Mouse (Mus musculus) midbrain, postnatal 0 days (tissue): Measurements from ENCODE around the gene Ttc23. TPM values are rescaled to one million over a fixed set of nuclear protein-coding genes. Genes with fewer than 3 reads are reported as not detected.

Experiments used
- ATAC-seq: fragments of 200-750 bp; cut with Nextera tagmentation; 2 replicates; pipeline ENCODE4 v1.8.0; 2017; ENCODE audit warnings: moderate number of reproducible peaks, mild to moderate bottlenecking, moderate TSS enrichment, moderate library complexity; ENCODE audit not compliant: low FRiP score
- DNase-seq: peaks from one replicate; pipeline ENCODE4 v3.0.0-alpha.2; 2015; ENCODE audit warnings: low spot score
- H3K27ac ChIP-seq: fragments of 300-500 bp; sonication (generic); 2 replicates; pipeline ENCODE4 v1.5.1; 2014; ENCODE audit warnings: low read depth, mild to moderate bottlenecking, low read length, mixed read lengths
- H3K27me3 ChIP-seq: fragments of 300-500 bp; sonication (generic); 2 replicates; pipeline ENCODE4 v1.6.1; 2014; ENCODE audit warnings: low read length, control low read depth, mixed read lengths; ENCODE audit not compliant: insufficient read depth
- H3K36me3 ChIP-seq: fragments of 300-500 bp; sonication (generic); 2 replicates; pipeline ENCODE4 v1.6.1; 2014; ENCODE audit warnings: low read length, control low read depth, mixed read lengths; ENCODE audit not compliant: insufficient read depth
- H3K4me1 ChIP-seq: fragments of 300-500 bp; sonication (generic); 2 replicates; pipeline ENCODE4 v1.6.1; 2014; ENCODE audit warnings: mild to moderate bottlenecking, control low read depth, antibody characterized with exemption, low read length, mixed read lengths; ENCODE audit not compliant: insufficient read depth
- H3K4me2 ChIP-seq: fragments of 300-500 bp; sonication (generic); 2 replicates; pipeline ENCODE4 v1.6.1; 2014; ENCODE audit warnings: low read depth, mild to moderate bottlenecking, low read length, mixed read lengths; ENCODE audit not compliant: poor library complexity, severe bottlenecking
- H3K4me3 ChIP-seq: fragments of 300-500 bp; sonication (generic); 2 replicates; pipeline ENCODE4 v1.5.1; 2014; ENCODE audit warnings: low read depth, mild to moderate bottlenecking, low read length, moderate library complexity
- H3K9ac ChIP-seq: fragments of 300-500 bp; sonication (generic); replicated peaks from 2 replicates; pipeline ENCODE4 v1.6.1; 2014; ENCODE audit warnings: mild to moderate bottlenecking, low read length, moderate library complexity, mixed read lengths; ENCODE audit not compliant: poor library complexity, severe bottlenecking
- H3K9me3 ChIP-seq: fragments of 300-500 bp; sonication (generic); 2 replicates; pipeline ENCODE4 v1.6.1; 2016; ENCODE audit warnings: low read length, control low read depth
- CTCF ChIP-seq: IDR thresholded peaks from 2 replicates; pipeline ENCODE4 v1.5.1; 2016; ENCODE audit warnings: antibody characterized with exemption, mild to moderate bottlenecking
- WGBS: fragments of 180-500 bp; shearing (Covaris S2); extraction: QIAGEN DNeasy Blood & Tissue Kit; methylation state at CpG from one replicate; pipeline ENCODE4 v1.1.7; 2014; 5-methylcytosine and 5-hydroxymethylcytosine counted together
- polyA plus RNA-seq: library from polyadenylated mRNA; unstranded; fragments of >200 nt; fragmentation: Nextera tagmentation; extraction: Ambion mirVana; gene quantifications from 2 replicates; pipeline ENCODE4 v1.2.1, GENCODE M21; 2015
- total RNA-seq: library from RNA; depleted of rRNA; stranded (reverse); fragments of >200 nt; gene quantifications from 2 replicates; pipeline ENCODE4 v1.2.3, GENCODE M21; 2014

The Ttc23 gene
- total and polyA plus RNA-seq, 2 experiments from 2014 or later: 4.6 to 5.9 TPM

GRCm38 (mm10) chr7:67636161-67636560 is 11.0 kb upstream of the Ttc23 start:
- Histone ChIP-seq H3K27me3 (no peaks in the 10 kb centered on the region), H3K9me3 (no peaks in the 10 kb centered on the region), H3K36me3 (0 out of 2 replicates have a peak, but pooled peaks cover 3% of the 10 kb centered on the region), H3K27ac (no peak overlapping the region), H3K4me3 (no peak overlapping the region), H3K4me1 (no peaks in the 10 kb centered on the region), H3K4me2 (no peak overlapping the region), H3K9ac (no peak overlapping the region)
- DNase-seq (no peak), ATAC-seq (no peak)
- 70% methylated on average over 2 of the region's 2 CpGs for WGBS
- TF ChIP-seq CTCF: no peak

GRCm38 (mm10) chr7:67639006-67639405 is 8.2 kb upstream of the Ttc23 start:
- 56% methylated on average over 3 of the region's 3 CpGs for WGBS
- Histone ChIP-seq H3K36me3 (0 out of 2 replicates have a peak, but pooled peaks cover 3% of the 10 kb centered on the region), H3K27me3 (no peaks in the 10 kb centered on the region), H3K27ac (no peak overlapping the region), H3K4me3 (no peak overlapping the region), H3K9me3 (no peaks in the 10 kb centered on the region), H3K4me1 (no peaks in the 10 kb centered on the region; the same call in 1 of the 2 replicates), H3K4me2 (no peak overlapping the region), H3K9ac (no peak overlapping the region)
- no peak for ATAC-seq
- TF ChIP-seq CTCF: no peak
- DNase-seq: no peak

- no peaks in the 10 kb centered on the region for H3K36me3 ChIP-seq
- H3K27me3 ChIP-seq: no peaks in the 10 kb centered on the region
- DNase-seq: no peak
- H3K9ac ChIP-seq: no peak overlapping the region
- no peak overlapping the region for H3K4me2 ChIP-seq
- no peak overlapping the region for H3K4me3 ChIP-seq
- TF ChIP-seq CTCF: no peak
- H3K27ac ChIP-seq: no peak overlapping the region
- no peaks in the 10 kb centered on the region; the same call in 1 of the 2 replicates for H3K4me1 ChIP-seq
- 91% methylated on average over 7 of the region's 9 CpGs for WGBS
- ATAC-seq: no peak
- no peaks in the 10 kb centered on the region for H3K9me3 ChIP-seq
These were observed 4.3 kb upstream of the Ttc23 start for GRCm38 (mm10) chr7:67642955-67643354.

- Histone ChIP-seq H3K4me1 (no peaks in the 10 kb centered on the region; the same call in 1 of the 2 replicates), H3K36me3 (no peaks in the 10 kb centered on the region), H3K4me3 (peak overlapping the region; percentile 78), H3K4me2 (peak overlapping the region; percentile 61), H3K9me3 (no peaks in the 10 kb centered on the region), H3K9ac (peak overlapping the region; percentile 87), H3K27ac (no peak overlapping the region), H3K27me3 (no peaks in the 10 kb centered on the region)
- 33% methylated on average over 8 of the region's 8 CpGs for WGBS
- peak; percentile 11 for DNase-seq
- no peak for ATAC-seq
- TF ChIP-seq CTCF: no peak
These were observed 2.9 kb upstream of the Ttc23 start for GRCm38 (mm10) chr7:67644291-67644690.

GRCm38 (mm10) chr7:67644833-67645680 is 2.2 kb upstream of the Ttc23 start, which contains the start of gene Lrrc28:
Gene Lrrc28, minus strand, starts transcription at chr7:67645268.
- WGBS: under 1% methylated on average over 55 of the region's 55 CpGs
- DNase-seq (peak; percentile 100), ATAC-seq (peak; percentile 100)
- Histone ChIP-seq H3K27ac (peak within 1 kb of the TSS; percentile 94), H3K4me3 (peak within 1 kb of the TSS; percentile 78), H3K4me2 (peak within 1 kb of the TSS; percentile 76), H3K36me3 (no peaks in the 10 kb centered on the region), H3K27me3 (no peaks in the 10 kb centered on the region), H3K9ac (peak within 1 kb of the TSS; percentile 87), H3K9me3 (no peaks in the 10 kb centered on the region), H3K4me1 (no peaks in the 10 kb centered on the region; the same call in 1 of the 2 replicates)
- no peak for TF ChIP-seq CTCF

- peak overlapping the region; percentile 76 for H3K4me2 ChIP-seq
- peak overlapping the region; percentile 78 for H3K4me3 ChIP-seq
- H3K27me3 ChIP-seq: no peaks in the 10 kb centered on the region
- ATAC-seq (peak; percentile 39), DNase-seq (no peak)
- H3K27ac ChIP-seq: peak overlapping the region; percentile 94
- no peaks in the 10 kb centered on the region; the same call in 1 of the 2 replicates for H3K4me1 ChIP-seq
- WGBS: under 1% methylated on average over 15 of the region's 15 CpGs
- no peaks in the 10 kb centered on the region for H3K9me3 ChIP-seq
- H3K9ac ChIP-seq: peak overlapping the region; percentile 84
- TF ChIP-seq CTCF: no peak
- no peaks in the 10 kb centered on the region for H3K36me3 ChIP-seq
These were observed 1.6 kb upstream of the Ttc23 start for GRCm38 (mm10) chr7:67645681-67646014.
